Mouse (Mus musculus) left cerebral cortex, adult 18-20 months (tissue): ENCODE measurements at regions not wholly inside any gene's neighbourhood (a gene's known extent, or its start where the extent isn't known, plus 50 kb on each side); places are given as distances from the start of the nearest gene placed in this dataset.
"Not testable (repeated sequence)": the region's sequence is repeated elsewhere in the genome, so short reads cannot be mapped to it uniquely, and the experiment has no call there.

ENCODE experiments used
- DNase-seq, 2 experiments: peaks; one replicate each; pipeline ENCODE4 v3.0.0; 2021 to 2022; ENCODE audit warnings: low spot score in 2 of 2, mixed read lengths in 1 of 2

GRCm38 (mm10) chr8:42442786-42443185 lies 698.5 kb downstream of the Triml1 start:
- DNase-seq: no peak

GRCm38 (mm10) chr8:42402632-42403031 lies 738.7 kb downstream of the Triml1 start:
- DNase-seq: no peak

GRCm38 (mm10) chr8:42396886-42397285 lies 744.4 kb downstream of the Triml1 start:
- DNase-seq: no peak

GRCm38 (mm10) chr8:42388816-42389215 lies 752.5 kb downstream of the Triml1 start:
- no peak for DNase-seq

GRCm38 (mm10) chr8:42348073-42348603 lies 793.1 kb downstream of the Triml1 start:
- DNase-seq: no peak

GRCm38 (mm10) chr8:42334708-42335107 lies 806.6 kb downstream of the Triml1 start:
- DNase-seq: no peak

GRCm38 (mm10) chr8:42324663-42325062 lies 816.6 kb downstream of the Triml1 start:
- no peak for DNase-seq

- no peak for DNase-seq
These were observed 818.4 kb downstream of the Triml1 start for GRCm38 (mm10) chr8:42322862-42323261.

GRCm38 (mm10) chr8:42311060-42311459 lies 830.2 kb downstream of the Triml1 start:
- no peak for DNase-seq

GRCm38 (mm10) chr8:42291392-42291791 lies 849.9 kb downstream of the Triml1 start:
- DNase-seq: no peak

GRCm38 (mm10) chr8:42282011-42282410 lies 859.3 kb downstream of the Triml1 start:
- no peak for DNase-seq

GRCm38 (mm10) chr8:42253358-42253757 lies 836.5 kb upstream of the Frg1 start:
- no peak for DNase-seq

- not testable (repeated sequence) for DNase-seq
These were observed 825.4 kb upstream of the Frg1 start for GRCm38 (mm10) chr8:42242321-42242720.

GRCm38 (mm10) chr8:42219857-42220600 lies 803.2 kb upstream of the Frg1 start:
- DNase-seq: no peak

- no peak for DNase-seq
These were observed 794.1 kb upstream of the Frg1 start for GRCm38 (mm10) chr8:42210943-42211342.

- DNase-seq: no peak
These were observed 793.1 kb upstream of the Frg1 start for GRCm38 (mm10) chr8:42209989-42210388.

GRCm38 (mm10) chr8:42197257-42197656 lies 780.4 kb upstream of the Frg1 start:
- no peak for DNase-seq

- DNase-seq: no peak
These were observed 777.2 kb upstream of the Frg1 start for GRCm38 (mm10) chr8:42193902-42194550.

- DNase-seq: no peak
These were observed 770.2 kb upstream of the Frg1 start for GRCm38 (mm10) chr8:42187083-42187482.

GRCm38 (mm10) chr8:42183288-42183878 lies 766.5 kb upstream of the Frg1 start:
- no peak for DNase-seq

- no peak for DNase-seq
These were observed 745.6 kb upstream of the Frg1 start for GRCm38 (mm10) chr8:42162441-42162840.

- DNase-seq: no peak
These were observed 740.1 kb upstream of the Frg1 start for GRCm38 (mm10) chr8:42157006-42157405.
